Mouse (Mus musculus) B cell, adult 2 months (primary cell): ENCODE measurements at regions not wholly inside any gene's neighbourhood (a gene's known extent, or its start where the extent isn't known, plus 50 kb on each side); places are given as distances from the start of the nearest gene placed in this dataset.

Experiments used
- DNase-seq, 2 experiments: peaks; one replicate each; pipeline ENCODE4 v3.0.0; 2022

GRCm38 (mm10) chr10:14217284-14217683 is 251.4 kb downstream of the Hivep2 start:
- DNase-seq = no peak

- no peak for DNase-seq
Observed at GRCm38 (mm10) chr10:14216191-14216992, 250.5 kb downstream of the Hivep2 start.

- DNase-seq = no peak
Observed at GRCm38 (mm10) chr10:14215512-14215911, 249.6 kb downstream of the Hivep2 start.

GRCm38 (mm10) chr10:14213536-14213935 is 247.7 kb downstream of the Hivep2 start:
- DNase-seq = no peak

GRCm38 (mm10) chr10:14211926-14212325 is 246.1 kb downstream of the Hivep2 start:
- no peak for DNase-seq

- DNase-seq = no peak
Observed at GRCm38 (mm10) chr10:14211481-14211880, 245.6 kb downstream of the Hivep2 start.

GRCm38 (mm10) chr10:14210445-14210844 is 244.6 kb downstream of the Hivep2 start:
- DNase-seq = no peak

GRCm38 (mm10) chr10:14210045-14210444 is 244.2 kb downstream of the Hivep2 start:
- DNase-seq = no peak

GRCm38 (mm10) chr10:14208206-14208605 is 242.3 kb downstream of the Hivep2 start:
- no peak for DNase-seq

- DNase-seq = peak; percentile 43 to 60
Observed at GRCm38 (mm10) chr10:14207616-14208015, 241.7 kb downstream of the Hivep2 start.

GRCm38 (mm10) chr10:14207051-14207570 is 241.2 kb downstream of the Hivep2 start:
- no peak for DNase-seq
